Mouse (Mus musculus): ENCODE measurements around the gene Pigv.

The Pigv gene

DNA sequence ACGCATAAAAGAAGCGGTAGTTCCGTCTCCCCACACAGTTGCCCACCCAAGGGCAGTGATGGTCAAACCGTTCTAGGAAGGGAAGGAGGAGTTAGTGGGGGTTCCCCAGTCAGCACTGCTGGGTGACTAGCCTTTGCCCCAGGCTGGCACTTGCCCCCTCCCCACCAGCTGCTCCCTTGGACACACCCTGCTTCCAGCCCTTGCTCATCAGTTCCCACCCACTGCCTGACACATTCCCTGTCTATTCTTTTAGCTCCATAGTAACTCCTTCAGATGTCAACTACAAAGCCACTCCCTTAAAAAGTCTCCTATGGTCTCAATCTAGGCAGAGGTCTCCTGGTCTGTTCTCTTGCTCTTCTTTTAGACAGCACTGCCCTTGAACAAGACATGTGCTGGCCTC is 58.6 kb downstream of the Pigv start:
- no peak for DNase-seq (ENCODE audit: low spot score in 2 of 2)

DNA sequence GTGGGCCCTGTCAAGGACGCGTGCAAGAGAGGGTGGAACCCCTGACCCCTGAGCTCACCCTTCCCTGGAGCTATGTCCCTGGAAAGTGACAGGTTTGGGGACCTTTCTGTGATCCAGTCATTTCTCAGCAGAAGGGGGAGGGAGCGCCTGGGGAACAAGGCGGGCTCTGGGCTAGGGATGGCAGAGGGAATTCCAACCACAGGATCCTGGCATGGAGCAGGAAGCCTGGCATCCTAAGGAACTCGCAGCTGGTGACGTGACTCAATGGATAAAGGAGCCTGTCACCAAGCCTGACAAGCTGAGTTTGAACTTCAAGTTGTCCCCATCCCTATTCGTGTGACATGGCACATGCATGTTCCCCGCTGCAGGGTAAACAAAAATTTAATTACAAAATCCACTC is 59.4 kb downstream of the Pigv start:
- DNase-seq (ENCODE audit: low spot score in 2 of 2): no peak

DNA sequence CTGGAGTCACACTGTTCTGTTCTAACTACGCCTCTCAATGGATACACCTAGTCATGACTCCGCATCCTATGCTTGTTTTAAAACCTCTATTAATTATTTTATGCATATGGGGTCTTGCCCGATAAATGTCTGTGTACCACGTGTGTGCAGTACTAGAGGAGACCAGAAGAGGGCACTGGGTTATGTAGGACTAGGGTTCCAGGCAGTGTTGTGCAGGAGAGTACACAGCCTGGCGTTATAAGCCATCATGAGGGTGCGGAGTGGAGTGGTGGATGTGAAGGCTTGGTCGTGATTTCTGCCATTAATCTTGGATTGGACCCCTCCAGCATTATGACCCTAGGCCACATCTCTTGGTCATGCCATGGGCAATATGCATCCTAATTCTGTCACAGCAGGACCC is 60.0 kb downstream of the Pigv start:
- DNase-seq (ENCODE audit: low spot score in 2 of 2): no peak

- DNase-seq (ENCODE audit: low spot score in 2 of 2): no peak
Measured at GRCm38 (mm10) chr4:133611815-133612214, 60.6 kb downstream of the Pigv start.

Data from urinary bladder, postnatal 4 days (tissue).